Mouse (Mus musculus): Measurements from ENCODE around the gene Npy1r. TPM values are rescaled to one million over a fixed set of nuclear protein-coding genes. Genes with fewer than 3 reads are reported as not detected.

Npy1r gene
- total and polyA plus RNA-seq, 3 experiments, result not detected

GRCm38 (mm10) chr8:66714324-66714975 is 17.5 kb downstream of the Npy1r start:
- H3K27ac ChIP-seq (ENCODE audit: control insufficient read depth, low read depth, low read length), result no peak overlapping the region
- H3K9me3 ChIP-seq (replicated peaks; ENCODE audit: insufficient read depth, low read length), result no peaks in the 10 kb centered on the region
- H3K79me2 ChIP-seq (ENCODE audit: control insufficient read depth, insufficient read depth, low read length, poor library complexity), result no peaks in the 10 kb centered on the region
- no peaks in the 10 kb centered on the region for H3K36me3 ChIP-seq (ENCODE audit: control insufficient read depth in 1 of 2, insufficient read depth in 2 of 2, low read length in 2 of 2)
- no peak overlapping the region for H3K4me3 ChIP-seq (ENCODE audit: control insufficient read depth in 1 of 2, insufficient read depth in 1 of 2, low read depth in 2 of 2, low read length in 2 of 2)
- TF ChIP-seq MAFK (IDR thresholded peaks at IDR 0.05; ENCODE audit: borderline replicate concordance, low read depth, low read length) (no peak), CHD1 (IDR thresholded peaks at IDR 0.05; ENCODE audit: low read depth, low read length) (no peak), E2F4 (IDR thresholded peaks at IDR 0.05; ENCODE audit: borderline replicate concordance, low read depth, low read length) (no peak), ZNF384 (IDR thresholded peaks at IDR 0.05; ENCODE audit: low read depth, low read length) (no peak), ZC3H11A (IDR thresholded peaks at IDR 0.05; ENCODE audit: low read depth, low read length) (no peak), USF1 (IDR thresholded peaks at IDR 0.05; ENCODE audit: low read depth, low read length) (no peak)
- H3K9ac ChIP-seq (ENCODE audit: control insufficient read depth, low read depth, low read length, poor library complexity, severe bottlenecking), result no peak overlapping the region
- H3K4me1 ChIP-seq (ENCODE audit: control insufficient read depth in 1 of 2, insufficient read depth in 2 of 2, low read length in 2 of 2), result no peaks in the 10 kb centered on the region
- no peaks in the 10 kb centered on the region for H3K27me3 ChIP-seq (ENCODE audit: control insufficient read depth in 1 of 2, insufficient read depth in 2 of 2, low read length in 2 of 2)
- DNase-seq (ENCODE audit: low read depth, low spot score), result no peak

- Histone ChIP-seq H3K4me3 (ENCODE audit: control insufficient read depth in 1 of 2, insufficient read depth in 1 of 2, low read depth in 2 of 2, low read length in 2 of 2) (no peak overlapping the region), H3K9ac (ENCODE audit: control insufficient read depth, low read depth, low read length, poor library complexity, severe bottlenecking) (no peak overlapping the region), H3K79me2 (ENCODE audit: control insufficient read depth, insufficient read depth, low read length, poor library complexity) (no peaks in the 10 kb centered on the region), H3K4me1 (ENCODE audit: control insufficient read depth in 1 of 2, insufficient read depth in 2 of 2, low read length in 2 of 2) (no peaks in the 10 kb centered on the region), H3K27me3 (ENCODE audit: control insufficient read depth in 1 of 2, insufficient read depth in 2 of 2, low read length in 2 of 2) (no peaks in the 10 kb centered on the region), H3K27ac (ENCODE audit: control insufficient read depth, low read depth, low read length) (no peak overlapping the region), H3K9me3 (replicated peaks; ENCODE audit: insufficient read depth, low read length) (no peaks in the 10 kb centered on the region), H3K36me3 (ENCODE audit: control insufficient read depth in 1 of 2, insufficient read depth in 2 of 2, low read length in 2 of 2) (no peaks in the 10 kb centered on the region)
- no peak for DNase-seq (ENCODE audit: low read depth, low spot score)
- TF ChIP-seq ELF1 (IDR thresholded peaks at IDR 0.05; ENCODE audit: low read depth, low read length), result no peak
- TF ChIP-seq SIN3A (IDR thresholded peaks at IDR 0.05; ENCODE audit: low read length), result no peak
- TF ChIP-seq GATA1 (IDR thresholded peaks at IDR 0.05; ENCODE audit: low read depth, low read length), result no peak
- TF ChIP-seq POLR2AphosphoS5 (IDR thresholded peaks at IDR 0.05; ENCODE audit: borderline replicate concordance, low read depth, low read length), result no peak
- no peak for TF ChIP-seq TAL1 (IDR thresholded peaks at IDR 0.05; ENCODE audit: low read length)
- no peak for TF ChIP-seq ZKSCAN1 (IDR thresholded peaks at IDR 0.05; ENCODE audit: low read depth, low read length)
- no peak for TF ChIP-seq HCFC1 (IDR thresholded peaks at IDR 0.05; ENCODE audit: low read depth, low read length)
- no peak for TF ChIP-seq USF1 (IDR thresholded peaks at IDR 0.05; ENCODE audit: low read depth, low read length)
- no peak for TF ChIP-seq SMC3 (IDR thresholded peaks at IDR 0.05; ENCODE audit: low read depth, low read length)
- TF ChIP-seq UBTF (IDR thresholded peaks at IDR 0.05; ENCODE audit: borderline replicate concordance, insufficient read depth, low read depth, low read length), result no peak
- no peak for TF ChIP-seq ETS1 (IDR thresholded peaks at IDR 0.05; ENCODE audit: low read depth, low read length)
- TF ChIP-seq MEF2A (IDR thresholded peaks at IDR 0.05; ENCODE audit: extremely low read depth, insufficient replicate concordance, low read depth, low read length, poor library complexity, severe bottlenecking), result no peak
- no peak for TF ChIP-seq ZMIZ1 (IDR thresholded peaks at IDR 0.05; ENCODE audit: low read depth, low read length)
- no peak for TF ChIP-seq ZNF384 (IDR thresholded peaks at IDR 0.05; ENCODE audit: low read depth, low read length)
- TF ChIP-seq JUND (IDR thresholded peaks at IDR 0.05; ENCODE audit: low read depth, low read length), result no peak
- no peak for TF ChIP-seq USF2 (IDR thresholded peaks at IDR 0.05; ENCODE audit: borderline replicate concordance in 1 of 2, insufficient read depth in 1 of 2, low read depth in 1 of 2, low read length in 2 of 2)
Observed at GRCm38 (mm10) chr8:66722835-66723234, 25.8 kb downstream of the Npy1r start.
